Mouse (Mus musculus) adrenal gland, adult (tissue): ENCODE data around the gene Dnajc11.

Source experiments
- DNase-seq, 2 experiments: peaks; one replicate each; pipeline ENCODE4 v3.0.0; 2022 to 2023; ENCODE audit warnings: low spot score in 1 of 2; ENCODE audit not compliant: inconsistent age in 2 of 2

The Dnajc11 gene

DNA sequence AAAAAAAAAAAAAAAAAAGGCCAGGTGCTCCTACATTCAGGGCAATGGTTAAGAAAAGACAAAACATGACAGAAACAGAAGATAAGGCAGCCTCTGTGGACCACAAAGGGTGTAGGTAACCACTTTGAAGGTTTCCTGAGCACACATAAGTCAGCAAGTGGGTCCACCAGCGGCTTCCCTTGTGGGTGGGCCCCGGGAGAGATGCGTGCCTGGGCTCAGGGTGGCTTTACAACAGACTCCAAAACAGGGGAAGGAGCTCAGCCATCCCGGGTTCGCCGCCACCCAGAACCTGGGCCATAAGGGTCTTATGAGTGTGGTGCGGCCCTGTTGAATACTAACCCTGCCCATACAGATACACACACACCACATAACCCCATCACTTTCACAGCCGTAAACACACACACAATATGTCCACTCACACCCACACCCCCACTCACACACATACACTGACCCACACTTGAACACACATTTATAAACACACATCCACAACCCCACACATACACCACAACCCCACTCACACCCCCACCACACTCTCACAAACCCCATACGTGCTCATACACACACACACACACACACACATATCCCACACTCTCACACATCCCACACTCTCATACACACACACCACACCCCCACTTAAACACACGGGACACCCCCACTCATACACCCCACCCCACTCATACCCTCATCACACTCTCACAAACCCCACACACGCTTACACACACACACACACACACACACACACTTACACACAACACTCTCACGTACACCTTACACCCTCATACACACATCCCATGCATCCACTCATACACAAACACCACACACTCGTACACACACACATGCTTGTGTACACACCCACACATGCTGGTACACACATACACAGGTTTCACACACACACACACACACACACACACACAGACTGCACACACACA is 651 bp upstream of the Dnajc11 start:
- peak in 1 of 2 experiments; percentile 32 for DNase-seq

DNA sequence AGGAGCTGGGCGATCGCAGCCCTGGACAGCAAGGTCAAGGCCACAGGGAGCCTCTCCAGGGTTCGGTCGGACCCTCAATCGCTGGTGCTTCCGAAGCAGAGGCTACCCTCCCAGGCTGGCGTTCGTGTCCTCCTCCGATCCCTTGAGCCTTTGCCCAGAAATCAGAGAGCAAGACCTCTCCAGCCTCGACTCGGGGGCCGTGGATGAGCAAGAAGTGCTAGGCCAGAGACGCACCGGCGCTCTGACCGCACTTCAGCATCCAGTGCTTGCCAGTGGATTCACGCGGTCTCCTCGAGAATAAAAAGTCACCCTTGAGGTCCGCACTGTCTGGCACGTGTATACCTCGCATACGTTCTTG is 703 bp downstream of the Dnajc11 start:
- peak; percentile 41 to 76 for DNase-seq

DNA sequence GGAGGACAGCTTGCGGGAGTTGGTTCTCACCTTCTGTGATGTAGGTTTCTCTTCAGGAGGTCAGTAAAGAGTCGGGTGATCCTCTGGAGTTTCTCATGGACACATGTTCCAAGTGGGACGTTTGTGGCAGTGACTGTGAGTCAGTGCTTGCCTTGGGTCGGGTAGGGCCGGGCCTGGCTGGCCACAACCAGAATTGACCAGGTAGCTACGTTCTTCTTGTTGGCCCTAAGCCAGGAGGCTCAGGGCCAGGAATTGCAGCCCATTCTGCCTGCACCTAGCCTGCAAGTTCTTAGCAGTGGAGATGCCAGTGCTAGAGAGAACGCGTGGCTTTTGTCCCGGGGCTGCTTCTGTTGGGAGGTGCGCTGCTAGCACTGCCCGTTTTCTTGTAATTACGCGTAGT is 4.0 kb downstream of the Dnajc11 start:
- peak; percentile 34 to 67 for DNase-seq

DNA sequence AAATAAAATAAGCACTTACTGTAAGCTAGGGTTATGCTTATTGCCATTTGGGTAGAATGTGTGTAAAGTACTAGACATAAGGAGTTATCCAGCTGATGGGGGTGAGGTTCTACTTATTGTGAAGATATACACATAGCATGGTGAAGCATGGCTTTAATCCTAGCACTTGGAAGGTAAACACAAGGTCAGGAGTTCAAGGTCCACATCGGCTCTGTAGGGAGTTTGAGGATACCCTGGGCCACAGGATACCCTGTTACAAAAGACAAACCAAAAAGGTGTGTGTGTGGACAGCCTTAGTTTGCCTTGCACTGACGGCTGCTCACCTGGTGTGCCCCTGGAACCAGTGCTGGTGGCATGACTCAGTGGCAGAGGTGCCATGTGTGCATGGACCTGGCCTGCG is 4.6 kb downstream of the Dnajc11 start:
- DNase-seq: no peak

DNA sequence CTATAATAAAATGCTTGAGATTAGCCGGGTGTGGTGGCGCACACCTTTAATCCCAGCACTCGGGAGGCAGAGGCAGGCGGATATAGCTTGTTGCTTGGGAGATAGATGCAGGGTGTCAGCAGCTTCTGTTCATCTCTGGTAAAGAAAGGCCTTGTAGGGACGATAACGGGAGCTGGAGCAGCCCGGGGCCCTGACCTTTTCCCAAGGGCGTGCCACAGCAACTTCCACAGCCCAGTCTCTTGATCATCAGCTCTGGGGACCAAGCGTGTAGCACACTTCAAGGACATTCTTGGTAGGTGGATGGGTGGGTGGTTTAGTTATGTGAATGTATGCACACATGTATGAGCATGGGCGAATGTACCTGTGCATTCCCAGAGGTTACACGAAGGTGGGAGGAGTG is 12.7 kb downstream of the Dnajc11 start:
- DNase-seq: peak; percentile 76 to 83

DNA sequence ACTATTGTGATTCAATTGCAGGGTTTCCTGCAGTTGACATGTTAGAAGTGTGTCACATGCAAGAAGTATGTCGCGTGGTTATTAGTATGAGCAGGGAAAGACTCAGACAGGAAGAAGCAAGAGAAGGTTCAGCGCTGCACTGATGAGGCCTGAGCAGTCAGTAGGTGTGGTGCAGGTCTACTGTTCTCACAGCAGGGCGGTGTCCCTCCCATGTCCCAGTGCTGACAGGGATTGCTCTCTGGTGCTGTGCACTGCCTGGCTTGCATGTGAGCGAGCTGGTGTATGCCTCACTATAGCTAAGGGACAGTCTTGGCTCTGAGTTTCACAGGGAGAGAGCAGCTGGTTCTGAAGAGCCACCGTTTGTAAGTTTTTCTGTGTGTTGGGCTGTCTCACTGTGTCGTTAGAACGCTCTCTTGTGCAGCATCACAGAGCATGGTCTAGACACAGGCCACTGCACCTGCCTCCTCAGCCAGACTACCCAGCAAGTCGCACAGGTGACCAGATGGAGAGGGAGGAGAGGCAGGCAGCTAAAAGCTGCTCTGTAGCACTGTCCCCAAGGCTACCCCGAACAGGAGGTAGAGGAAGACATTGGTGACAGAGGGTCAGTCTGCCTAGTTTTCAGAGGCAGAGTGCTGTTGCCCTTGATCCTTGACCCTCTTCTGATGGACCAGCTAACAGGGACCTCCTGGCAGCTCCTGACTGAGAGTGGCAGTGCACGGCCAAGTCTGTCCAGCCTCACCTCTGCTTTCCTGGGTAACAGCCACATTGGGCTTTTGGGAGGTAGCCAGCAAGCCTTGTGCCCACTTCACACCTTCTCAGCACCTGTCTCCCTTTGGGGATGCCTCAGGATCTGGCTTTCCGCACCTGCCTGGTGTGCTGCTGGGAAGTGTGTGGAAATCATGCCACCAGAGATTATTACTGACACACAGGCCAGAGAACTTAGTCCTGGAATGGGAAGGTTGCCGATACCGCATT is 15.3 kb downstream of the Dnajc11 start:
- peak in 1 of 2 experiments; percentile 52 for DNase-seq

DNA sequence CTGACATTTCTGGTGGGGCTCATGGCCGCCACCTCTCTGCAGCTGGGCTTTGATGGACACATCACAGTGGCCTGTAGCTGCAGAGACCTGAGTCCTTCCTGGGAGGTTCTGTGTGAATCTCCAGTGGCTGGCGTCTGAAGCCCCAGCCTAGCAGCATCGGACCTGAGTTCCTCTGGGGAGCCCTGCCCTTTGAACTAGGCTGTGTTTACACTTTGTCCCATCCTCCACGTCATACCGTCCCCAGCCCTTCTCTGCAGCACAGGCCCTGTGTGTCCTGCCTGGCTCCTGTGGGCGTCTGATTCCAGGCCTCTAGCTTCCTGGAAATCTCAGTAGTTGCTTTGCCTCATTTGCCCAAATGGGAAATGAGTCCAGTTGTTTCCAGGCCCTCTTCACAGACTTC is 19.7 kb downstream of the Dnajc11 start:
- DNase-seq: no peak

DNA sequence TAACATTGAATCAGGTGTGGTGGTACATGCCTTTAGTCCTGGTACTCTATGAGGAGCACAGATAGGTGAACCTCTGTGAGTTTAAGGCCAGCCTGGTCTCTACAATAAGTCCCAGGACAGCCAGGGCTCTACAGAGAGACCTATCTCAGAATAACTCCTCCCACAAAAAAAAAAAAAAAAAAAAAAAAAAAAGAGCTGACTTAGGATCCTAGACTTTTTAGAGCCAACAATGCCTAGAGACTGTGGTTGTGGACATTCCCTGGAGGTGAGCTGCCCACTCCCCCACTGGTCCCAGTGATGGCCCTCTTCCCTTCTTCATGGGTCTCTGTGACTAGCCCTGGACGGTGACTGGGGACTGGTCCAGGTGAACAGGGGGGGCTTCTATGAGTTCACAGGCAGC is 22.3 kb downstream of the Dnajc11 start:
- DNase-seq: no peak

DNA sequence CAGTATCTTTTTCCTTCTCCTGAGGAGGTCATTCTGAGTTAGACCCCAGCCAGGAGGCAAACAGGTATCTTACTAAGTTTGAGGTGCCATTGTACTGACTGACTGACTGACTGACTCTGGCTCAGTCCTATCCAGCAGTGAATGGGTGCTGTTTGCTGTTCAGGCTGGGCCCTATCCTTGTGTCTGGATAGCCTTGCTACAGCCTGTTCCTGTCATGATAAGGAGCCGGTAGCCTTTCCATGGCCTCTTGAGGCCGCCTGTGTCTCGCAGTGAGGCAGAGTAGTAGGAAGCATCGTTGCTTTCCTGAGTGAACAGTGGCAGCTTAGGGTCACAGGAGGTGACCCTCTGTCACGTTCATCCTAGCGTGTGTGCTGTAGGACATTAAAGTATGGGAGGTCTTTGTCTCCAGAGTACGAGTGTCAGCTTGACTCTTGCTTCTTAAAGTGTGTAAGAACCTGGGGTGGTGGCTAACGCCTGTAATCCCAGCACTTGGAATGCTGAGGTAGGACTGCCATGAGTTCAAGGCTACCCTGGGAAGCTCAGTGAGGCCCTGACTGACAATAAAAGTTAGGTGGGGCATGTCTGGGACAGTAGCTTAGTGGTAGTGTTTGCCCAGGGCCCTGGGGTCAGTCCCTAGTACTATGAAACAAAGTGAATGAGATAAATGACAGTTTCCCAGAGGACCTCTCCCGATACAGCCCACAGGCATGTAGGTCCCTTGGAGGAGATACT is 24.3 kb downstream of the Dnajc11 start:
- no peak for DNase-seq

DNA sequence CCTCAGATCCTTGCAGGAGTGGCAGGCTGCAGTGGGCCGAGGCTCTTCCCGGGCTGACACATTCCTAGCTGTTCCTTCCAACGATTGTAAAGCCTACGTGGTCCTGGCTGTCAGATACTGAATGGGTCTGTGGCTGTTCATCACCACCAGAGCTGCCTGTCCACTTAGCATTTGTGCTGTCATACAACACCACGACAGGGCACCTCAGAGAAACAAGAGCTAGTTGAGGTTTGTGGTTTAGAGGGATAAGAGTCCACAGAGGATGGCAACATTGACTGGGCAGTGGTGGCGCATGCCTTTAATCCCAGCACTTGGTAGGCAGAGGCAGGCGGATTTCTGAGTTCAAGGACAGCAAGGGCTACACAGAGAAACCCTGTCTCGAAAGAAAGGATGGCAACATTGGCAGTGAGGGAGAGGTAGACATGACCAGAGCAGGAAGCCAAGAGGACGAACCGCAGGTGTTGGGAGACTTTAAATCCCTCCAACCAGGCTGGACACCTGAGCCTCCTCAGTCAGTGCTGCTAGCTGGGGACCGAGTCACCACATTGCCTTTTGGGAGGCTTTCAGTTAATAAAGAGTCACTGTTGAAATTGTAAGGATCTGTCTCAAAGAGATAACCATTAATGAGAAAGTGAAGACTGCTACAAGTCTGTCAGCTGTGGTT is 26.5 kb downstream of the Dnajc11 start:
- no peak for DNase-seq

DNA sequence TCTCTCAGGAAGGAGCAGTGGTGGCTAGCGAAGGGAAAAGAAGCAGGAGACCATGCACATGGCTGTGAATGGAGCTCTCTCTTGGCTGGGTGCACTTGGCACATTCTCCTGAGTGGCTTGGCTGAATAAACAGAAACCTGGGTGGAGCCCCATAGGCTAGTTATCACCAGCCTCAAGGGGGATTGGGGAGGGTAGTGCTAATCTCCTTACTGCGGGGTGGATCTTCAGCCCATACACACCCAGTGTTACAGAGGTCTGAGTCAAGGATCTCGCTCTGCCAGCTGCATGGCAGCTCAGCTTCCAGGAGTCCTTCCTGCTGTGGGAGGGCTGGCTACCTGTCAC is 27.0 kb downstream of the Dnajc11 start:
- no peak for DNase-seq

DNA sequence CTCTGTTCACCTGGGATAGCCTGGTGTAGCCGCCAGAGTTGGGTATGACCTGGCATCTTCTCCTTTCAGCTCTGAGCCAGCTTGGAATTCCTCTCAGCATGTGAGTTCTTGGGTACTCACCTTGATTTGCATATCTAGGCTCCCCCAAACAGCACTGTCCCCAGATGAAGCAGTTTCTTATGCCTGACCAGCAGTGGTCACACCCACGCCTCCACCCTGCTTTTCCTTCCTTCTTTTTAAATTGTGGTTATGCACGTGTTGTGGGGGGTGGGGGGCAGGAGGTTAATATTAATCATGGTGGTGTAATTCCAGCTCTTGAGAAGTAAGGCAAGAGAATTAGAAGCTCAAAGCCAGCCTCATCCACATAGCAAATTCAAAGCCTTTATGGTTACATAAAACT is 29.3 kb downstream of the Dnajc11 start:
- DNase-seq: no peak

DNA sequence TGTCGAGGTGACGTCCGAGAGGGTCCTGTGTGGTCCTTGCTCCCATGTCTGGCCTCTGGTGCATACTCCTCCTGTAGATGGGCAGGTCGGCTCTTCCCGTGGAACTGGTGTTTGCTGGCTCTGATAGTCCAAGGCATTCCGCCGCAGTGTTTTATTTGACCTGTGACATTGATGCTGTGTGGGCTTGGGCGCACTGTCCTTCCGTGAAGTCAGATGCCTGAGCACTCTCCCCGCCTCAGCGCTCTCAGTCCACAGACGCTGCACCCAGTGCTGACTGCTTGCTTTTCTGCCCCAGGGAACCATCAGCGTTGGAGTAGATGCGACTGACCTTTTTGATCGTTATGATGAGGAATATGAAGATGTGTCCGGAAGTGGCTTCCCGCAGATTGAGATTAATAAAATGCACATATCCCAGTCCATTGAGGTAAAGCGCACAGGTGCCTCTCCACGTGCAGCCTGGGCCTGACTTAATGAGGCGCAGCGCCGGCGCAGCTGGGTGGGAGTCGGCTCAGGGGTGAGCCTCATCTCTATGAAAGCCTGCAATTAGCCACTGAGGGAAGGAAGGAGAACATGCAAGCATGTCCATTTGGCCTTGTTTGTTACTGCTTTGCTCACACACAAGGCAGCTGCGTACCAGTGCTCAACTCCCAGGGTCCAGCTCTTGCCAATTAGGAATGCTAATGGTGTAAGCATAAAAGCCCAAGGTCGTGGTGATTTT is 34.9 kb downstream of the Dnajc11 start:
- no peak for DNase-seq

DNA sequence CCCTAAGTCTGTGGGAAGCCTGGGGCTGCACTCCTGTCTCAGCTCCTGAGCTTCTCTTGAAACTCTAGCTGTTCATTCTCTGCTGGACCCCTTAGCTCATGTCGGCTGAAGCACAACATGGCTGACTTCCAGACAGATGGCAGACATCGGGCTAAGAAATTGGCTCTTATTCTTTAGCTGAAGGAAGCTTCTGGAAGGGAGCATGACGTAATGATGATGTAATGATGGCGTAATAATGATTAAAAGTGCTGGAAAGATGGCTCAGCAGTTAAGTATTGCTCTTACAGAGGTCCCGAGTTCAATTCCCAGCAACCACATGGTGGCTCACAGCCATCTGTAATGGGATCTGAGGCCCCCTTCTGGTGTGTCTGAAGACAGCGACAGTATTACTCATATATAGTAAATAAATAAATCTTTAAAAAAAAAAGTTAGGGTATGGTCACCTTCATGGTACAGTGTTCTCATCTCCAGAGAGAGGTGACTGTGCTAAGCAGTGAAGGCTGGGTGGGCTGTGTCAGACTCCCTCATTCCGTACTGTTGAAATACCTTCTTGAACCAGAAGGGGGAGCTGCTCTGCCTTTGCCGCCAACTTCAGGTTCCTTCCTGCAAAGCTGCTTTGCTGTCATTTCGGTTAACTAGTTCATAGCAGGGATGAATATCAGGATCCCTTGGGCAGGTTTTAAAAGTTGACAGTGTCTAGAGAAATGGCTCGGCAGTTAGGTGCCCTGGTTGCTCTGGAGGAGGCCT is 38.9 kb downstream of the Dnajc11 start:
- DNase-seq: peak in 1 of 2 experiments; percentile 62

DNA sequence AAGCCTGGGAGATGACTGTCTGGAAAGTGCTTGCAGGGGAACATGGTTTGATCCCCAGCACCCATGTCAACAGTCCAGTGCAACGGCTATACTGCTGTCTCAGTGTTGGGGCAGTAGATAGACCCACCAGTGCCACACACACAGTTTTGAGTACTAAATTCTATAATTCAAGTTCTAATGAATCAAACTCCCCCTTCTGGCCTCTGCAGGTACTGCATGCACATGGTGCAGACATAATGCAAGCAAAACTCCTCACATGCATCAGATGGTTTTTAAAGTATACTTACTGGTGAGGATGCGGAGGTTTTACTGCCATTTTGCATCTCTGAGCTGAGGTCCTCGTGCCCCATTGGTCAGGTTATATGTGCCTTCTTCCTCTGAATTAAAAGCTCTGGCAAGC is 42.0 kb downstream of the Dnajc11 start:
- no peak for DNase-seq

DNA sequence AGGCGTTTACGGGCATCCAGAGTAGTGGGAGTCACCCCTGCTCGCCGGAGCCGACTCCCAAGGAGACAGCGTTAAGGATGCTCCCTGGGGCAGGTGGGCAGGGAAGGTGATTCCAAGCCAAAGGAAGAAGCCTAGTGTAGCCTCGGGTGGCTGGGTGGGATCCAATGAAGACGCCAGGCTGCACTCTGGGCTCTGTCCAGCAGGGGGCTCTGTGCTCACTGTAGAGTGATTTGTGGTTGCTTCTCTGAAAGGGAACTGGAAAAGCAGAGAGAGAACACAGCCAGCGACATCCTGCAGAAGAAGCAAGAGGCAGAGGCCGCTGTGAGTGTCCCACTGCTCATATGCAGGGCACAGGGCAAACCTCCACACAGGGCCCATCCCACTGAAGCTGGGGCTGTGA is 44.3 kb downstream of the Dnajc11 start:
- DNase-seq: peak; percentile 79 to 93

DNA sequence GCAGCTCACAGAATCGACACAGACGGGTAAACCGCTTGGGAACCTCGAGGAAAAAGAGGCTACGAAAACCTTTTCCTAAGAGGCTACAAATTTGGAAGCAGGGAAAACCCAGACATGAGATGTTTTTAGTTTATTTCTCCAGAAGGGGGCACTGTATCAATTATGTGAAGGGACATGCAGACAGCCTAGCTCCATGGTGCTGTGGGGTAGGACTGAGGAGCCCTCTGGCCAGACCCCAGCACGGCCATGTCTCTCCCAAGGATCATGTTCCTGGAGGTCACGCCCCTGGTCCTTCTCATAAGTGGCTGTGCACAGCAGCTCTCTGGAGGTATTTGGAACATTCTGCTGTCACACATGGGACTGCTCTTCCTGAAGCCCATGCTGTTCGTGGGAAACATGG is 47.2 kb downstream of the Dnajc11 start:
- peak in 1 of 2 experiments; percentile 61 for DNase-seq

DNA sequence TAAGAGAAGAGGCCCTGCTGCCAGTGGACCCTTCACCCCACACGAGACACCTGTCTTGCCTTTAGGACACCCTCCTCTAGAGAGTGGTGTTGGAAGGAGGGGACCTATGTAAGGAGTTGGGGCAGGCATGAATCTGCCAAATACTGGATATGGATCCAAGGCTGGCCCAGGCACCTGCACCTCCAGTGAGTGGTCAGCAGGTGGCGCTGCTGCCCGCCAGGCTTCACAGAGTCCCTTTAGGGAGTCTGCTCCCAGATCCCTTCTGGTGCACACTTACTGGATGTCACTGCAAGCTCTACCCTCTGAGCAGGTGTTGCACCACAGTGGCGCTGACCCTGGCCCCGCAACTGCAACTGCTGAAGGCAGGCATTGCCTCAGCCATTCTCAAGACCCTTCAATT is 47.9 kb downstream of the Dnajc11 start:
- peak; percentile 84 to 95 for DNase-seq

DNA sequence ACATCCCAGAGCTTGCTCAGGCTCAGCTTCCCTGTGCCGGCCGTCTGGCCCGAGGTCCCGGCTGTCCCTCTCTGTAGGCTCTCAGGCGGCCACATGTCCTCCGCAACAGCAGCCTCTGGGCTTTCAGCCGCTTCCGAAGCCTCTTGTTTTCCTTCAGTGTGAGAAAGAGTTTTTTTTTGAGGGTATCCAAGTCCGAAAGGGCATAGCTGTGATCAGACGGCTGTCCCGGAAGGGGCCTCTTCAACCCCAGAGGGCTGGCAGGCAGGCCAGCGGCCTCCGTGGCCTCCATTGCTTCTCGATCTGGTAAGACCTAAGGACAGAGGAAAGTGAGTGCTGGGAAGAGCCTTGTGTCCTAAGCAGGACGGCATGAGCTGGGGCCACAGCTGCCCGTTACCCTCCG is 49.6 kb downstream of the Dnajc11 start:
- no peak for DNase-seq
